Mouse (Mus musculus): Measurements from ENCODE around the gene Eya4.

The Eya4 gene

DNA sequence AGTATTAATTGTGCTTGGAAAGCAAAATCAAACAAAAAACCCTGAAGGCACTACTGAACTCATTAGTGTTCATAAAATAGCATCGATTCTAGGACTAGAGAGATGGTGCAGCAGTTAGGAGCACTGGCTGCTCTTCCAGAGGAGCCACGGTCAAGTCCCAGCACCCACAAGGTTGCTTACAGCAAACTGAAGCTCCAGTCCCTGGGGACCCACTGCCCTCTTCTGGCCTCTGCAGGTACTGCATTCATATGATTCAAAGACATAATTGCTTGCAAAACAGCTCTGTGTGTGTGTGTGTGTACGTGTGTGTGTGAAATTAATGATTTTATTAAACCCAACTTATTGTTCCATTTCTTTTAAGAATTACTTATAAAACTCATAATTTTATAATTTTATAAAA is 200.2 kb downstream of the Eya4 start:
- no peak for DNase-seq

GRCm38 (mm10) chr10:23144616-23145015 is 206.0 kb downstream of the Eya4 start:
- no peak for DNase-seq

DNA sequence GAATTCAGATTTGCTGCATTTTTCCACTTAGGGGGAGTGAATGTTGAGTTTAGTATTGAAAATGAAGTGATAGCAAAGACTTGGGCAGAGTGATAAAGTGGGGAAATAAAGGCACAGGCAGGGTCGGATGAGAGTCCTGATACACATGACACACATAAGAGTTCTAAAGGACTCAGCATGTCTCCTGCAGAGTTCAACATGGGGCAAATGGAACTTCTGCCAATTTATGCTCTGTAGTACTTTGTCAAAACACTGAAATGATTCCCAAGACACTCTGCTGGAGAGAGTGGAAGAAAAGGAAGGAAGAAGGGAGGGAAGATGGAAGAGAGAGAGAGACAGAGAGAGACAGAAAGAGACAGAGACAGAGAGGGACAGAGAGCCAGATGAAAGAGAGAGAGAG is 222.6 kb downstream of the Eya4 start:
- DNase-seq = no peak

DNA sequence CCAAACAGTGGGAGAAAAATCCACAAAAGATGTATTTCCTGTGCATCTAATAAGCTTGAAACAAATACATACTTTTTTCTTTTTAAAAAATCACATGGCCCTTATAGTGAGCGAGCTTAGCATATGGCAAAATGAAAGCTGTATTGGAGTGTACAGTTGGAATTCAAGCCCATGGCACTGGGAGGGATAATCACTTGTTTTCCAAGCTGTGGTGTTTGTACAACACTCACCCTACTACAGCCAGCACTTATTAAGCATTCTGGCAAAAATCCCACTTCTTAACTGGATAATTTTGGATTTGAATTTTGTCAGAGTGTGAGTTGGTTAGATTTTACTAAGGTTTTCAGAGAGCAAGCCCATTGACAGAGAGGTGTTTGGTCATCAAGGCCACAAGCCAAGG is 223.4 kb downstream of the Eya4 start:
- no peak for DNase-seq

GRCm38 (mm10) chr10:23126529-23126928 is 224.1 kb downstream of the Eya4 start:
- no peak for DNase-seq

- DNase-seq = no peak
These were observed 230.1 kb downstream of the Eya4 start for GRCm38 (mm10) chr10:23120437-23120836.

GRCm38 (mm10) chr10:23116786-23117410 is 233.7 kb downstream of the Eya4 start:
- DNase-seq = peak; percentile 10

- DNase-seq = no peak
These were observed 234.5 kb downstream of the Eya4 start for GRCm38 (mm10) chr10:23116063-23116462.

GRCm38 (mm10) chr10:23115321-23115720 is 235.3 kb downstream of the Eya4 start:
- no peak for DNase-seq

GRCm38 (mm10) chr10:23108122-23108521 is 242.5 kb downstream of the Eya4 start:
- DNase-seq = peak; percentile 6

- DNase-seq = no peak
These were observed 258.1 kb downstream of the Eya4 start for GRCm38 (mm10) chr10:23092517-23092916.

GRCm38 (mm10) chr10:23091552-23091951 is 259.0 kb downstream of the Eya4 start:
- no peak for DNase-seq

DNA sequence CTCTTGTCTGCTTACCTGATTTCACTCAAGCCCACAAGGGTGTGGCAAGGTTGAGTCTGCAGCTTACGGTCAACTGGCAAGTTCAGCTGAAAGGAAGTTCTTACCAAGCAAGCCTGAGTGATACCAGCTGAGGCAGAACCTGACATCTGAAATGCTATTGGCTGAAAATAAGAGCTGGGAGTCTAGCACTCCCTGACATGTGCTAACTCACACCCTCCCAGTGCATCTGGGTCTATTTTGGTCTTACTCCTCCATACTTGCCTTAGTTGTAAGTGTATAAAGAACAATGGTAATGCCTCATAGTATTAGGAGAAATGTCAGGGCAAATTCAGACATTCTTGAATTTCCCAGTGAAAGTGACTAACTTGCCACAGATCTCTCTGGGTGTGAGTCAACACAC is 260.3 kb downstream of the Eya4 start:
- DNase-seq = no peak

DNA sequence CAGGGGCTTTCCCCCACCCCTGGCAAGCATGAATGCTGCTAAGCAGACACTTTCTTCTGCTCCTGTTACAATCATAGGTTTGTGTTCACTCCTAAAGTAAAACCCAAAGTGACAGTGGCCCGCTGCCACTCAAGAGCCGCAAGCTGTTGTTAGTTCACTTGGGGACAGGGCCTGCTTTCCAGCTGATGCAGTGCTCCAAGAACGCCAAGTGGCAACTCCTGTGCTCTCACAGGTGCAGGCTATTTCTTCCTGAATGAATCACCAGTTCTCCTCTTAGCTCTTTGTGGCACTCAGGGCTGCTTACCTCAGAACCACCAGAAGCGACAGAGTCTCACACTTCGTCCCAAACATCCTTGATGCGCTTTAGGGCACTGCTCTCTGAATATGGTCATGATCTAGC is 261.3 kb downstream of the Eya4 start:
- DNase-seq = no peak

- no peak for DNase-seq
These were observed 261.8 kb downstream of the Eya4 start for GRCm38 (mm10) chr10:23088764-23089163.

DNA sequence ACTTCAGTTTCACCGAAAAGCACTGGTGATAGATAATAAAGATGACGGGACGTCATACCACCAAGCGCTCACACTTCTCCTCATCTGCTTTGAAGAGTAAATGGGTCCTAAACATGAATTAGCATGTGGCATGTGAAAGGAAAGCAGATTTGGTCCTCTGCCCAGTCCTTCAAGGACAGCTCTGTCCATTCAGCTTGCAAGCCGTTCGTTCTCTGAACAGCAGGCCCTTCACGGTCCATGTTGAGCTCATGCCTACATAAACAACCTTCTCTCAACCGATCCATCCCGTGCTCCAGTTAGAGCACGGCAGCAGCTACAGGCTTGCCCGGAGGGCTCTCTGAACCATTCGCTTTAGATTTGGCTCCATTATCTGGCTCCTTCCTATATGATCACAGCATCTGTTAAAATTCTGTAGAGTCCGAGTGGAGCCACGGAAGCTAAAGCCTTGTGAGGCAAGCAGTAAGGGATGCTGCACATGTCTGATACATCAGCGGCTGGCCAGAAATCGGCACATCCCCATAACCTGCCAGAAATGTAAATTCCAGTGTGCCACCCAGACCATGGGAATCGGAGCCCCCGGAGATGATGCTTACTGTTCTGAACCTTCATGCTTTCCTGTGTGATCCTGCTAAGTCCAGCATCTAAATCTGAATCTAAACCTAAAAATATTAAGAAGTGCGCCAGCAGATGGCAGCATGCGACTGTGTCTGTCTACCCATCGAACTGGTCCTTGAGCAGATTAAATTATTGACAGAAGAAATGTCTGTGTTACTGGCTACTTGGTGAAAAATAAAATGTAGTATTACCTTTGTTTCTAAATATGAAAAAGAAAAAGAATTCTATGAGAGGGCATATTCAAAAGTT is 264.0 kb downstream of the Eya4 start:
- peak; percentile 11 for DNase-seq

- DNase-seq = no peak
These were observed 269.1 kb downstream of the Eya4 start for GRCm38 (mm10) chr10:23081548-23081828.

GRCm38 (mm10) chr10:23080749-23081547 is 269.6 kb downstream of the Eya4 start:
- peak; percentile 38 for DNase-seq

DNA sequence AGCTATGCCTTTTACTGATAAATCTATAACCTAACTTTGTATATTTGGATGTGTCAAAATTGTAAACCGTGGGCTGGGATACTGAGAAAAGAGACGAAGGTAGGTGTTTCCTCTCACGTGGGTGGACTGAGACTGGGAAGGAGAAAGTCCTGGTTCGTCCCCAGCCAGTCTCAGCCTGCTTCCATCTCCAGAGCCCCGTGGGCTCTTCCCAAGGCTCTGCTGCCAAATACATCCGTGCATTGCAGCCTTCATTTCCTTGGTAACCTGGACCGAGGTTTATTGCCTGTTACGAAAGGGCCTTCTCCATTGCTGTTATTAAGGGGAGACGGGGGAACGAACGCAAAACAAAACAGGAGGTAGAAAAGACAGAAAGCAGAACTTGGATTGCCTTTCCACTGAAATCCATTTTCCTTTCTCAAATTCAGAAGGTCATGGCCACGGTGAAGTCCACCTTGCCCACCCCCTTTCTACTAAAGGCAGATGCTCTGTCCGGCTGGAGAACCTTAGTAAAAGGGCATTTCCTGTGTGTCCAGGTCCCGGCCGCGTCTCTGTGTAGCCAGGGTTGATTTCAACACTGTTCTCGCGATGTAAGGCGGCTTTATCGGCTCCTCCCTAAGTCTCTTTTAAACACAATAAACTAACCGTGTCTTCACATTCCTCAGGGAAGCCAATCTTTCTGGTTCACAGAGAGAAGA is 273.7 kb downstream of the Eya4 start:
- no peak for DNase-seq

DNA sequence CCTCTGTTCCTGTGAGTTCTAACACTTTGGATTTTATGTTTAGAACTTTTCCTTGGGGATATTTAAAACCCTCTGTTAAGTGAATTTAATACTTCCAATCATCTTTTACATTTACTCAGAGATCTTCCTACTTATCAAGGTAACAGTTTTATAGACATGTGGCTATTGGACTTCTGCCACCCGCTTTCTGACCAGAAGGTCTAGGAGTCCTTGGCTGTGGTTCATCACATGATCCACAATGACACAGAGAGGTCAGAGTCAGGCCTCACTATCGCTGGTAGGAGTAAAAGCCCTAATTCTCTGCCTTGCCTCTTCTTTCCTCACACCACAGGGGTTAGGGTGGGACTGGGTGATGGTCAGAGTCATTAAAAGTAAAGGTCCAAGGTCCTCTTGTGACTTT is 277.2 kb downstream of the Eya4 start:
- DNase-seq = no peak

DNA sequence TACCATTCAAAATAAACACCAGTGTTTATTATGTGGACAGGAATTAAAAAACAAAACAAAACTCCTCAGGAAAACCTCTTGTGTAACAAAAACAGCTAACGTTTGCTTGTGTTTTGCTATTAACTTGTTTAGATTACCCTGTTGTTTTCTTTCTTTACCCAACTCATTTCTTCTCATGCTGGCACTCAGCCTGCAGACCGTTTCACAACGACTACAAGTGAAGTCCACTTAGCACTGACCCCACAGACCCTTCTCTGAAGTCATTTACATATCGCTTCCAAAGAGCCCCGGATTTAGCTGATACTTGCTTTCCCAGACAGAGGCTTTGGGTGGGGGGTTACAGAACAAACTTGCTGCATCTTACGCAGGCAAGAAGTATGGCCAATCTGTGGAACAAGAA is 286.9 kb downstream of the Eya4 start:
- no peak for DNase-seq

DNA sequence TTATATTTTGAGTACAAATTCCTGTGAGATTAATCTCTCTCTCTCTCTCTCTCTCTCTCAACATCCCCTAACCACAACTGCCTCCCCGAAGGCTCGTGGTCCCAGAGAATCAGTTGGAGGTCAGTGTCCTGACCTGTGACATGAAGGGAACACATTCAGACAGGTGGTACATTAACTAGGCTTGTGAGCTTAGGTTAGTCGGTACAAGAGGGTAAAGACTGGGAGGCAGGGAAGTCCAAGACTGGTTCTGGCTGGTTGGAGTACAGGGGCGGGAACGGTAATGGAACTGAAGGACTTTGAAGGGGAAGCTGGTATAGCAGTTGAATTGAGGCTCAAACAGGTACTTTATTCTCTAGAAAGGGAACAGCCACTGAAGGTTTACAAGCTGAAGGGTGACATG is 287.9 kb downstream of the Eya4 start:
- no peak for DNase-seq

DNA sequence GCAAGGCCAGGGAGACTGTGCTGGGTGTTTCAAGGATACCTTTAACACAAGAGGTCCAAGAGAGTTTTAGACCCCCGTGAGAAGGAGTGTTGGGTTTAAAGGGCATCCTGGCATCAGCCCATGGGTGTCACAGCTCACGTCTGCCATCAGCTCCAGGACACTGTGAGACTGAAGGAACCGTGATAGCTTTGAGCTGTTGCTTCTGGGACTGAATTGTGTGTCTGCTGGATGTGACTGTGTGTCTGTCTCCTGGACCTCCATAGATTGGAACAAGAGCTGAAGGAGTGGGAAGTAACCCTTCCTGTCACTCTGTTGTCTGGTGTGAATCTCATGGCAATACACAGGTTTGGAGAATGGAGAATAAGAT is 289.9 kb downstream of the Eya4 start:
- no peak for DNase-seq
